Mouse (Mus musculus) testis, adult 2 months (tissue): ENCODE measurements around the gene Slc26a3. TPM values are rescaled to one million over a fixed set of nuclear protein-coding genes. Genes with fewer than 3 reads are reported as not detected.

Experiments used
- H3K27ac ChIP-seq: fragments of 200-500 bp; 2 replicates; pipeline ENCODE4 v1.5.1; 2012; ENCODE audit warnings: low read depth, low read length; ENCODE audit not compliant: control insufficient read depth, insufficient read depth
- H3K27me3 ChIP-seq: fragments of 200-500 bp; 2 replicates; pipeline ENCODE4 v1.6.1; 2012; ENCODE audit warnings: mild to moderate bottlenecking, low read length, moderate library complexity; ENCODE audit not compliant: control insufficient read depth, insufficient read depth
- H3K36me3 ChIP-seq: fragments of 200-500 bp; 2 replicates; pipeline ENCODE4 v1.6.1; 2012; ENCODE audit warnings: mild to moderate bottlenecking, low read length; ENCODE audit not compliant: control insufficient read depth, insufficient read depth
- H3K4me1 ChIP-seq: fragments of 200-500 bp; 2 replicates; pipeline ENCODE4 v1.6.1; 2012; ENCODE audit warnings: low read length; ENCODE audit not compliant: control insufficient read depth, insufficient read depth
- H3K4me3 ChIP-seq: fragments of 200-500 bp; 2 replicates; pipeline ENCODE4 v1.5.1; 2012; ENCODE audit warnings: low read depth, mild to moderate bottlenecking, low read length, moderate library complexity, mixed read lengths; ENCODE audit not compliant: control insufficient read depth
- CTCF ChIP-seq: fragments of 200-500 bp; IDR thresholded peaks from 2 replicates; pipeline ENCODE4 v1.5.1; 2012; ENCODE audit warnings: low read depth, mild to moderate bottlenecking, inconsistent platforms, low read length, moderate library complexity; ENCODE audit not compliant: control insufficient read depth, insufficient read depth, insufficient replicate concordance
- POLR2A ChIP-seq: fragments of 200-500 bp; IDR thresholded peaks from 2 replicates; pipeline ENCODE4 v1.6.1; 2012; ENCODE audit warnings: low read depth, mild to moderate bottlenecking, inconsistent platforms, low read length, moderate library complexity; ENCODE audit not compliant: control insufficient read depth
- polyA plus RNA-seq: library from polyadenylated mRNA; depleted of rRNA; stranded (reverse); fragments of >200 nt; gene quantifications from 2 replicates; pipeline ENCODE4 v1.2.3, GENCODE M21; 2012

The Slc26a3 gene
- polyA plus RNA-seq, 1 experiment: 0.07 TPM

DNA sequence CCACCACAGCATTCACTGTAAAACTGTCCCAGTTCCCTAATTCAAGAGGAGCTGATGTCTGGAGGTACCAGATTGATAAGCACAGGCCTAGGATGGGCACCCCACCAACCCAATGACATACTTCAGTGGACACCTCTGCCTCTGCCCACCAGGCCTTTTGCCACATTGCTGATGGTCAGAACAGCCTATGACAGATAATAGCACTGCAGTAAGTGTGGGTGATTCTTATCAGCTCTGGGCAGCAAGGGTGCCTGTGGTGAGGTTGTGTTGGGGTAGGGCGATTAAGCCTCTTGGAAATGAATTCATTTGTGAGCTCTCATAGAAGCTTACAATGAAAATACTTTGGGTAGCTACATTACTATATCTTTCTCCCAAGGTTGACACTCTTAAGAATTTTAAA lies 5.2 kb downstream of the Slc26a3 start:
- Histone ChIP-seq H3K4me1 (no peaks in the 10 kb centered on the region; the same call in none of the 2 replicates), H3K27ac (no peak overlapping the region)
- no peak for TF ChIP-seq POLR2A
- no peak for TF ChIP-seq CTCF

DNA sequence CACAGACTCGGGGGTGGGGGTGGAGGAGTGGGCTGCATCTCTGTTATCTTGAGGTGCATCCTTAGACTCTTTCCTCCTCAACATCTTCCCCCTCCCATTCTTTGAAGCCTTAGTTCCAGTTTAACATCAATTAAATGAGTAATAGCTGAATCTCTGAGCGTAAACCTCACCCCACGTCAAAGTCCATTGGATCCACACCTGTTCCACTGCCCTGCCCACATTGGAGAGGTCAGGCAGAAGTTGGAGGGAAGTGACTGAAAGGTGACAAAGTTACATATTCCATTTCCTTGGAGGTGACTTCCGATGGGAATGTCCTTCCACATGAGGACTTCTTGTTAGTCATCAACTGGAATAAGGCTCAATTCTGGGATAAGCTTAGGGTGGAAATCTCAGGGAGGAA lies 7.0 kb downstream of the Slc26a3 start:
- TF ChIP-seq POLR2A: no peak
- TF ChIP-seq CTCF: no peak
- H3K36me3 ChIP-seq: no peaks in the 10 kb centered on the region
- H3K27ac ChIP-seq: no peak overlapping the region
- H3K4me3 ChIP-seq: no peak overlapping the region
- H3K4me1 ChIP-seq: no peaks in the 10 kb centered on the region
- no peaks in the 10 kb centered on the region for H3K27me3 ChIP-seq

More for the DNA sequence above, 5.2 kb downstream of the Slc26a3 start:
- H3K36me3 ChIP-seq: no peaks in the 10 kb centered on the region
- no peak overlapping the region for H3K4me3 ChIP-seq
- no peaks in the 10 kb centered on the region for H3K27me3 ChIP-seq

DNA sequence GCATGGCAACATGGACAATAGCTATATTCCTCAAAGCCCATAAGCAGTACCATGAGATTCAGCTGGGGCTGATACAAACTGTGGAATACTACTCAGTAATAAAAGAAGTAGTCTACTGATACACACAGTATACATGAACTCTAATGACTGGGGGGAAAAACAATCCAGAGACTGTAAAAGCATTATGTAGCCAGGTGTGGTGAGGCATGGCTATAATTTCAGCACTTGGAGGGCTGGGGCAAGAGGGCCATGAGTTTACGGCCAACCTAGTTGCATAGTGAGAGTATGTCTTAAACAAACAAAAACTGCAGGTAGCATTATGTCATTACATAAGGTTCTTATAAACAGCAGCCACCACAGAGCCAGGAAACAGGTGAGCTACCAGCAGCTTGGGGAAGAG lies 10.2 kb downstream of the Slc26a3 start:
- no peak overlapping the region for H3K27ac ChIP-seq
- H3K36me3 ChIP-seq: no peaks in the 10 kb centered on the region
- H3K27me3 ChIP-seq: no peaks in the 10 kb centered on the region
- TF ChIP-seq CTCF: no peak
- no peaks in the 10 kb centered on the region for H3K4me1 ChIP-seq
- H3K4me3 ChIP-seq: no peak overlapping the region

DNA sequence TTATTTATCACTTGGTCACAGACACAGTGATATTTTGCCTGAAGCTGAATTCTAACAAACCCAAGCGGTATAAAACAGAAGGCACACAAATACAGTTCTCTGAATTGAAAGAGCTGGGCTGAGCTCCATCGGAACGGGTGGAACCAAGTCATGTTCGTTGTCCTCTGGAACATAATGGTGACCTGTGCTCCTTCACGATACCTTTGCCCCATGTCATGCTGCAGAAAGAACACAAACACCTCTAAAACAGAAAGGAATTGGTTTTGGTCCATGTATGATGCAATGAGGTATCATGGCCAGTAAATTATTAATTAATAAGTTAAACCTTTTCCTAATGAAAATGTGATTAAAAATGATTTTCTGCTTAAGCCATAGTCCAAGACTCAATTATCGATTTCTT lies 11.3 kb downstream of the Slc26a3 start:
- Histone ChIP-seq H3K27me3 (no peaks in the 10 kb centered on the region), H3K4me3 (no peak overlapping the region), H3K27ac (no peak overlapping the region), H3K4me1 (no peaks in the 10 kb centered on the region), H3K36me3 (no peaks in the 10 kb centered on the region)
- TF ChIP-seq CTCF (no peak), POLR2A (no peak)

DNA sequence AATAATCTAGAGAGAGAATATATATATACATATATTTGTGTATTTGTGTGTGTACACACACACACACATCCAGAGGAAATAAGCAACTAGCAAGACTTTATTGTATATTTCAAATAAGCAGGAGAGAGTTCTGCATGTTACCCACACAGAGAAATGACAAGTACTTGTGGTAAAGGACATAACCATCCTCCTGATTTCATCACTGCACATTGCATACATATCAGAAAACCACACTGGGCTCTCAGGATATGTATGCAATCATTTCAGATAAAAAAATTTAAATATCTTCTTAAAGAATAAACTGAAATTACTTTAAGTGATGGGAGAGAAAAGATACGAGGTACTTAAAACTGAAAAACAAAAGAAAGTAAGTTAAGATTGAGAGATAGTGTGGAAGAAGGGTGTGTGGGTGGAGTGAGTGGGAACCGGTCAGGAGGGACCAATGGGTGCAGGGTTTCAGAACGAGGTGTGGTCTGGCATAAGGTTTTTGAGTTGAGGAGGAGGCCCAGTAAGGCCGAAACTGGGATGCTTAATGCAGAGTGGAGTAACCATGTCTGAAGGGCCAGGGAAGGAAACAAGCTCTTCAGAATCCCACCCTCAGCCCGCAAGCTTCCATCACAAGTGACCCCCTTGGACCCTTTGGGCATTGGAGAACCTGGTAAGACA lies 14.0 kb downstream of the Slc26a3 start:
- Histone ChIP-seq H3K4me1 (no peaks in the 10 kb centered on the region), H3K27ac (no peak overlapping the region), H3K27me3 (no peaks in the 10 kb centered on the region), H3K4me3 (no peak overlapping the region), H3K36me3 (no peaks in the 10 kb centered on the region)
- TF ChIP-seq CTCF (no peak), POLR2A (no peak)

DNA sequence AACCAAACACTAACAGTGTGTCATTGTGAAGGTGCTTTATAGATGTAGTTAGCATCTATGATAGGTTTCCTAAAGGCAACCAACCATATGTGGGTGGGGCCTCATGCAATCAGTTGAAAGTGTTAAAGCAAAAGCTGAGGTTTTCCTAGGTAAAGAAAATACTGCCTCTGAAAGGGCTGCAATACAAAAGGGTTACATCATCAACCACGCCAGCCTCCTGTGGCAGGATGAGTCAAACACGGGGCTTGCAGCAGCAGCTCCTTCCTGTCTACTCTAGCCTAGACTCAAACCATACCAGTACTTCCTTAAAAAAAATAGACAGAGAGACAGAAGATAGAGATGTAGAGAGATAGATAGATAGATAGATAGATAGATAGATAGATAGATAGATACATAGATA lies 25.3 kb downstream of the Slc26a3 start:
- no peaks in the 10 kb centered on the region for H3K36me3 ChIP-seq
- no peak overlapping the region for H3K4me3 ChIP-seq
- no peaks in the 10 kb centered on the region for H3K4me1 ChIP-seq
- TF ChIP-seq CTCF (no peak), POLR2A (no peak)
- no peak overlapping the region for H3K27ac ChIP-seq
- H3K27me3 ChIP-seq: no peaks in the 10 kb centered on the region

DNA sequence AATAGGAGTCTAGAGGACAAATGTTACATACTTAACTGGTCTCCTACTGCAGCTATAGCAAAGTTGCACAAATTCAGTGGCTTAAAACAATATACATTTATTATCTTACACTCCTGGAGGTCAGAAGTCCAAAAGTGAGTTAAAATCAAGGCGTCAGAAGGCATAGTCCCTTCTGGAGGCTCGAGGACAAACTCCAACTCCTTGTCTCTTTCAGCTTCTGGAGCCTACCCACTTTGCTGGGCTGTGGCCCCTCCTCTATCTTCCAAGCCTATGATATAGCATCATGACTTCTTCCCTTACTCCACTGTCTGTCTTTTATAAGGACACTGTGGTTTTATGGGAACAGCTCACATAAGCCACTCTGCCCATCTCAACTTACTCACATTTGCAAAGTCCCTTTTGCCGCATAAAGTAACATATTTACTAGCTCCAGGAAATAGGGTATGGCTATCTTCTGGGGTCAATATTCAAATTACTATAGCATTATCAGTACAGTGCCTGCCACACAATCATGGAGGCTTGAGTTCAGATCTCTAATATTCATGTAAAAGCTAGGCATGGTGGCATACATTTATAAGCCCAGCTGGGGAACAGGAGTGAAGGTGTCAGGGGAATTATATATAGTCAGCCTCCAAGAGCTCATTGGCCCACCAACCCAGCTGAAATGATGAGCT lies 31.4 kb downstream of the Slc26a3 start:
- no peaks in the 10 kb centered on the region for H3K27me3 ChIP-seq
- no peaks in the 10 kb centered on the region for H3K36me3 ChIP-seq
- no peaks in the 10 kb centered on the region for H3K4me1 ChIP-seq
- H3K27ac ChIP-seq: no peak overlapping the region
- TF ChIP-seq CTCF (no peak), POLR2A (no peak)
- H3K4me3 ChIP-seq: no peak overlapping the region

DNA sequence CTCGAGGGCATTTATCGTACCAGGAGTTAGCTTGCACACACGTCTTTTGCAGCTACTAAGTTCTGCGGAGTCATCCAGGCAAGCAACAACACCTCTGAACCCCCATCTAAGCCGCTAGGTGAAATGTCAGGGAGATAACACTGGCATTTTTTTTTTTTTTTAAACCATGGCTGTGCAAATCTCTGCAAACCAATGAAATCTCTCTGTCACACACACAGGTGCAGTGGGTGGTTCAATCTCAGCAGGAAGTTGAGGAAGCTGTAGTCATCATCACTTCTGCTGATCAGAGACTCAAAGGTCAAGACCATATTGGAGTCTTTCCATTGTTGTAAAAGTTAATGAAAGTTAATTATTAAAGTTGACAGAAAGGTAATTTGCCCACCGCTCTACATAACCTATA lies 47.1 kb downstream of the Slc26a3 start:
- H3K27me3 ChIP-seq: no peaks in the 10 kb centered on the region
- H3K4me1 ChIP-seq: peaks cover 3% of the 10 kb centered on the region; the same call in 1 of the 2 replicates
- no peak overlapping the region for H3K27ac ChIP-seq
- H3K36me3 ChIP-seq: no peaks in the 10 kb centered on the region
- no peak for TF ChIP-seq CTCF
- TF ChIP-seq POLR2A: no peak
- no peak overlapping the region for H3K4me3 ChIP-seq
